Comparison of ENCODE assay signal across 16 mouse cellular contexts in the genomic region with DNA sequence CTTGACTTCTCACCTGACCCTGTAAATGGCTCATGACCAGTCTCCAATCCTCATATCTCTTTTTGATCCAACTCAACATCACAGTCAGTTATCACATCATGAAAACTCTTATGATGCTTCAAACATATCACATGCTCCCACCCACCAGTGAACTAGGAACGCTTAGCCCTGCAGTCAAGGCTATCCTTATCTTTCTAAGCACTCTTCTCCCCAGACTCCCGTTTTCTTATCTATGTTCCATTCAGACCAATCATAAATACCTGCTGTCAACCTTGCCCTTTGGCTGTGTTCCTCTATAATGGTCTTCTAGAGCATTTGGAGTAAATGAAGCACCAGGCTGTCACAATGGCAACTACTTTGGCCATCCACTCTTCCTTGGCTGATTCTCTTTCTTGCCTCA.
"Had no signal": no experiment of that assay in that cellular context is flagged by ENCODE, and none has a peak within 500 bp of the region (broad histone marks: within the 10 kb centered on the region; RNA-seq: fewer than 3 reads in every experiment).

No protein-coding gene starts in this region.

- H3K4me3 ChIP-seq: neural tube, embryonic 13.5 days; neural tube, embryonic 15.5 days; stomach, embryonic 15.5 days had no signal

- H3K27me3 ChIP-seq: neural tube, embryonic 13.5 days; neural tube, embryonic 15.5 days; stomach, embryonic 15.5 days had no signal

- DNase-seq: retina, postnatal 1 day; right cerebral cortex, adult 18-20 months; right cerebral cortex, postnatal 14 days; right cerebral cortex, postnatal 25 days; right cerebral cortex, postnatal 4 days; spleen, adult 18-20 months; thymus, adult 18-20 months; thymus, adult 2 months; thymus, postnatal 14 days; thymus, postnatal 25 days; thymus, postnatal 36 days; thymus, postnatal 4 days had no signal

- H3K4me2 ChIP-seq: neural tube, embryonic 13.5 days; neural tube, embryonic 15.5 days; stomach, embryonic 15.5 days had no signal

- H3K27ac ChIP-seq: neural tube, embryonic 13.5 days; neural tube, embryonic 15.5 days; stomach, embryonic 15.5 days; stomach, postnatal 0 days had no signal

- H3K36me3 ChIP-seq: neural tube, embryonic 13.5 days; neural tube, embryonic 15.5 days; stomach, embryonic 15.5 days had no signal

- H3K4me1 ChIP-seq: neural tube, embryonic 13.5 days; neural tube, embryonic 15.5 days; stomach, embryonic 15.5 days had no signal

- H3K9ac ChIP-seq: neural tube, embryonic 13.5 days; neural tube, embryonic 15.5 days; stomach, embryonic 15.5 days had no signal

- H3K9me3 ChIP-seq: neural tube, embryonic 13.5 days; neural tube, embryonic 15.5 days; stomach, embryonic 15.5 days had no signal
